Mouse (Mus musculus) ES-E14 (cell line): ENCODE data around the gene Olfr575.

Experiments used
- CHD2 ChIP-seq: IDR thresholded peaks from 2 replicates; pipeline ENCODE4 v1.6.1; 2014; ENCODE audit warnings: mild to moderate bottlenecking, low read depth, low read length, inconsistent platforms
- HCFC1 ChIP-seq: IDR thresholded peaks from 2 replicates; pipeline ENCODE4 v1.6.1; 2012; ENCODE audit warnings: low read length, inconsistent platforms, borderline replicate concordance; ENCODE audit not compliant: insufficient read depth
- MAFK ChIP-seq: IDR thresholded peaks from 2 replicates; pipeline ENCODE4 v1.6.1; 2014; ENCODE audit warnings: mild to moderate bottlenecking, low read depth, low read length, inconsistent platforms; ENCODE audit not compliant: insufficient read depth
- ZNF384 ChIP-seq: IDR thresholded peaks from 2 replicates; pipeline ENCODE4 v1.6.1; 2012; ENCODE audit warnings: low read depth, low read length, inconsistent platforms

DNA sequence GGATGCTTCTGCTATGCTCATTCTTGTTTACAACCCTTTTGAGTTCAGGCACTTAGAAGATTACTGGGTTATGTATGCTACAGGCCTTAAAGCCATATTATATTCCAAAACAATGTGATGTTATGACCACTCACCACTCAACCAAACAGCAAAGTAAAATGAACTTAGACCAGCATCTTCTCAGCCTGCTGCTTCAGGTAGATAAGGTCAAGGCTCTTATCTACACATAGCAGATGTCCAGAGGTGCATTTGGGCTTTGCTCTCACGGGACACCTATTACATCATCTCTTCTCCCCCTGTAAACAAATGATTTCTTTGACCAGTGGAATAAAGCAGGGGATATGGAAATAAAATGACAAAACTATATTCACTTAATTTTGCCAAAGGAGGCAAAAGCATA lies at the start of gene Olfr575:
- TF ChIP-seq MAFK: no peak
- TF ChIP-seq CHD2: no peak
- no peak for TF ChIP-seq HCFC1
- TF ChIP-seq ZNF384: no peak
